Mouse (Mus musculus) thymus, postnatal 0 days (tissue): ENCODE measurements around the gene Clec16a. TPM values are rescaled to one million over a fixed set of nuclear protein-coding genes. Genes with fewer than 3 reads are reported as not detected.

Experiments used
- DNase-seq: peaks from one replicate; pipeline ENCODE4 v3.0.0-alpha.2; 2015; ENCODE audit warnings: low spot score
- polyA plus RNA-seq: library from polyadenylated mRNA; unstranded; fragments of >200 nt; fragmentation: Nextera tagmentation; extraction: Ambion mirVana; gene quantifications from 2 replicates; pipeline ENCODE4 v1.2.1, GENCODE M21; 2015

Clec16a gene
- polyA plus RNA-seq, 1 experiment from 2014 or later: 50.7 TPM

DNA sequence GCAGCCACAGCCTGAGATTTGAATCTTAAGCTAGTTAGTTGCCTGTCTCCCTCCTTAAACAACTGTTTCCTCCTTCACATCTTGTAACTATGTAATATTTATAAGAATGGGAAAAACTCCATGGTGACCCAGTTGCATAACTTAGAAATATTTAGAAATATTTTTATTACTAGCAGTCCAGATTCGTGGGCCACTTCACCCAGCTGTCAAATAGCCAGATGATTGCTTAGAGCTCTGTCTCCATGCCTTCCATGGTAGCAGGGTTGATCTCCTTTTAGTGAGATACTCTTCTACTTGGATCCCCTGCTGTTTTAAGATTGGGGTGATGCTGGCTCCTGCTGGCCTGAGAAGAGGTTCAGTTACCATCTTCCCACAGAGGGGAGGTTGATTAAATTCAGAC, 33.2 kb downstream of the Clec16a start:
- no peak for DNase-seq

DNA sequence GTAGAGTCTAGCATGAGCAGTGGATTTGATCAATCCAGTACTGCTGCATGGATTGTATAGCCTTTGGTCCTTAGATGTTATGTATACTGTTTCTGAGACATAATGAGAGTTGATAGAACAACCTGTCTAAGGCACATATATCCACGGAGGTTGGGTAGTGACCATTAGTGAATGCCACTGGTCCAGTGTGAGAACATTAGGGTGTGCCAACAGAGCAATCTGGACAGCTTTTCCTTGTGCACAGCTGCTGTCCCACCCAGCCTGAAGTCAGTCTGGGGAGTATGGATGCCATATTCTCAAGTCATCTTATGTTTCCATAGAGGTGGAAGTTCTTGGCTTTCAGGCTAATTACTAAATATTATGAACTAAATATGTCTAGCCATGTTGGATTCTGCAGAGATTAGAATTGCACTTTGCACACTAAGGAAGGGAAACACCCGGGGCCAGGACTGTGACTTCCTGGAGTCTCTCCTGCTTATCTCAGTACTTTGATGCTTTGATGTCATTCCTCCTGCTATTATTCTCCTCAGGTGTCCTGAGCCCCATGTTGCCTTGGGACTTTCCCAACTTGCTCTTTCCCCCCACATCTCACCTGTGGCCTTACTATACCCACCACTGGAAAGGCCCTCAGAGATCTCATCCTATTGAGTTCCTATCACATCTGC, 36.2 kb downstream of the Clec16a start:
- DNase-seq: no peak

DNA sequence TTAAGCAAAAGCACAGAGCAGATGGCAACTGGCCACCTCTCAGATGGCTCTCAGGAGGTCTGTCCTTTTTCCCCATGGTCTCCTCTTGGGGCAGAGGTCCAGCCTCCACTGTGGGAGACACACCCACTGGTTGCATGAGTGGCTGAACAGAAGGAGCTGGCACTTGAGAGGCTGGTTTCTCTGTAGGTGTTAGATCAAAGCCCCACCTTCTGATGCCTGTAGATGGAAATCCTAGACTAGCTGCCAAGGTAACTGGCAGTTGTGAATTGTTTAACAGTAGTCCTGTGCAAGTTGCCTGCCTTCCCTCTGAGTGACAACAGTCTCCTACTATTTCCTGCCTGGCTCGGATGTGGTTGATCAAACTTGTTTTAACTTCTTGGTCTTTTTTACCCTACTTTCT, 40.0 kb downstream of the Clec16a start:
- DNase-seq: peak; percentile 77

DNA sequence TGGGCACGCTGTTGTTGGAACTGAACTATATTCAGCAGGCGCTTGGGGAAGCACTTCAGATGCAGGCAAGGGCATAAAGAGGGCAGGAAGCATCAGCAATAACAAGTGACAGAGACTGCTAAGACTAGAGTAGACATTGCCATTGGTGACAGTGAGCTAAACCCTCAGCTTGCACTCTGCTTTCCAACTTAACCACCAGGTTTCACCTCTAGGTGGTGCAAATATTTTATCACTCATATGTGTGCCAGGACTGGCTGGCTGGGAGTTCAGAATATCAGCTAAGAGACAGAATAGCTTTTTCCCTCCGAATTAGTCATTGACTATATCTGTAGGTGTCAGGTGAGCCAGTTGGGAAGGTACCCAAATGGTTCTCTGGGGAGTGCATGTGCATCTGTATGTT, 41.4 kb downstream of the Clec16a start:
- peak; percentile 73 for DNase-seq

DNA sequence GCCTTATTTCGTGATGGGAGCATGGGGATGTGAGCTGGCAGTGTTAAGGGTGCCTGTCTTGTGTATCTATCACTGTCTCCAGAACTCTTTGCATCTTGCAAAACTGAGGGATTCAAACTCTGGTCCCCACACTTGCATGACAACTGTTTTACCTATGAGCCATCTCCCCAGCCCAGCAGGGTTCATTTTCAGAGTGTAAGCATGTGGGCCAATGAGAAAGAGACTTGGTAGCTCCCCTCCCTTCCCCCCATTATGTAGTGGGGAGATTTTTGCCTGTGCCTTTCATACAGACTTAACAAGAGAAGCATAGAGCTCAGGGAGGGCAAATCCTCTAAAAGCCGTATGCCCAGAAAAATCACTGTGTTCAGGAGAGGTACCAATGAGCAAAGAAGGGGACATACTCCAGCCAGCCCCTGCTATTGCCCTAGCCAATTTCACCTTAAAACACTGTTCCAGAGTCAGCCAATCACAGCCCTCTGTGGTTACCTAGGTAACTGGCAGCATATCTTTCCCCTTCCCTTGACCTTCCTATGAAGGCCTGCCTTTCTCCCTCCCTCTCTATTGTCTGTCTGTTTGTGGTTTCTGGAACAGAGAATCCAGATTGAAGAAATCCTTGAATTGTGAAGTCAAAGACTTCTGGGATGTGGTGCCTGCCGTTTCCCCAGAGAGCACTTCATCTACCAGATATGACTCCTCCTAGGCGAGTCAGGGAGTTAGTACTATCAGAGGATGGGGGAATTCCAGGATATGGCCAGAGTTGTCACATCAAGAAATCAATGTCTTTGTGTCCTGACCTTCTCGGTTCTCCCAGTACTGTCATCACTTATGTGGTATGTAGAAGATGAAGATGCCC, 55.0 kb downstream of the Clec16a start:
- DNase-seq: no peak

DNA sequence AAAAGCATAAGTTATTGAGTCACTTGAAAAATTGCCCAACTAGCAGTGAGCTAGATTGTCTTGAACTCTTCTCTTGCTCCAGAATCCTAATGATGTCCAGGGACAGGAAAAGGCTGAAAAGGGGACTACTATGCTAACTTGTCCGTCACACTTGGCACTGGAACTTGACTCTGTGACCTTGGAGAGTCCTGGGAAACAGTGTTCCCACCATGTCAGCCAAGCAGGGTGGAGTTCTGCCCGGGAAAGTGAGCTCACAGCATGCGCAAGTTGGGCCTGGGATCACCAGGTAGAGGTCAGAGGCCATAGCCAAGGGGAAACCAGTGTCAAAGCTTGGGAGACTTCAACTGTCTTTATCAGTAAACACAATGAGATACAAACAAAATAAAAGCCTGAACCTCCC, 62.7 kb downstream of the Clec16a start:
- no peak for DNase-seq

DNA sequence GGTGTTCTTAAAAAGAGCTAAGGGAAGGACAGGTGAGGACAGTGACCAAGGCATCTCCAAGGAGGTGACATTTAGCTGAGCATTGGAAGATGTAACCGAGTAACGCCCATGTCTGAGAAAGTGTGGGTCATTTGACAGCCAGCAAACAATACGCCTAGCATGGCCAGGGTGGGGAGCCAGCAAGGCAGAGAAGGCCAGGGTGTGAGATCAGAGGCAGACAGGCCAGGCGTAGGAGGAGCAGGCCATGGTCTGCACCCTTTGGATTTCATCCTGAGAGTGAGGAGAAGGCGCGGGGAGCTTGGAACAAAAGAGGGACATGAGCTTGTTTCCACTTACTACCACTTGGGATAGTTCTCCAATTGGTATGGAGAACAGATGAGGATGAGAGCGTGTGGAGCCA, 64.8 kb downstream of the Clec16a start:
- no peak for DNase-seq

DNA sequence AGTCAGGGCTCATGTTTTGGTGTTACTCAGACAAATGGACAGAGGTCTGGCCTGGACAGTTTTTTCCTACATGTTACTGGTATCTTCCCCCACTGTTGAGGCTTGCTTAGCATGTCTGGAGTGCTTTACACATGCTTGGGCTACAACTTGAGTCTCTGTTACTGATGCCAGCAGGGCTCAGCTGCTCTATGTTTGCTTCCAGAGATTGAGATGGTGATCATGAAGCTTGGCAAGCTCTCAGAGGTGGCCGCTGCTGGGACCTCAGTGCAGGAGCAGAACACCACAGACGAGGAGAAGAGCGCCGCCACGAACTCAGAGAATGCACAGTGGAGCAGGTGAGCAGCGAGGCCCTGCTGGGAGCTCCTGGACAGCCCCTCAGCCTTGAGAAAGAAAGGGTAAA, 65.7 kb downstream of the Clec16a start:
- DNase-seq: no peak

DNA sequence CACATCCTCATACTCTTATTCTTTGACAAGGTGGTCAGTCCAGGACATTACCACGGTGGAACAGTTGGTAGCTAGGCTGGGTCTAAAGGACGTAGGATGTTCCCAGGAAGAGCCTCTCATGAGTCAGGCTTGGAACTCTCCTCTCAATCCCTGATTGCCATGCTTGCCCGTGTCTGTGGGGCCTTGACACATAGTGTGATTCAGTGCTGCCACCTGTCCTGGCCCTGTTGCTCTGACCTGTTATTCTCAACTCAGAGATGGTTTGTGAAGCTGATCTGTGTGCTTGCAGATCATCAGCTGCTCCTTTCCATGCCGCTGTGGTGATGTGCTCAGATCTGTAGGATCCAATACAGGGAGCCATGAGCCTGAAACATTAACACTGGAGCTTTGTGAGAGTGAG, 66.2 kb downstream of the Clec16a start:
- no peak for DNase-seq

DNA sequence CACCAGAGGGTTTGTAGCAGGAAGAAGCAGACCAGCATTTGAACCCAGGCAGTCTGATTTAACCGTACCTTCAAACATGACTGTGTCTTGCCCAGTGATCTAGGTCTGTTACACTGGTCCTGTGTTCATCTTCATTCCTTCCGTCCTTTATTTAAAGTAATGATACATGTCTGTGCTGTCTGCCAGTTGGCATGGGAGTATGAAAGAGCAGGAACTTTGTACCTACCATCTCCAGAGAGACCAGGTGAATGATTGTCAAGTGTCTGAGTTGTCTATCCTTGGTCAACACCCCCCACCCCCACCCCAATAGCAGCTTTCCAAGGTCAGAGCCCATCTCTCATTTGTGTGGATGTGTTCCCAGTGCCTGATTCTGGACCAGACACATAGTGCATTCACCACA, 68.9 kb downstream of the Clec16a start:
- DNase-seq: no peak

DNA sequence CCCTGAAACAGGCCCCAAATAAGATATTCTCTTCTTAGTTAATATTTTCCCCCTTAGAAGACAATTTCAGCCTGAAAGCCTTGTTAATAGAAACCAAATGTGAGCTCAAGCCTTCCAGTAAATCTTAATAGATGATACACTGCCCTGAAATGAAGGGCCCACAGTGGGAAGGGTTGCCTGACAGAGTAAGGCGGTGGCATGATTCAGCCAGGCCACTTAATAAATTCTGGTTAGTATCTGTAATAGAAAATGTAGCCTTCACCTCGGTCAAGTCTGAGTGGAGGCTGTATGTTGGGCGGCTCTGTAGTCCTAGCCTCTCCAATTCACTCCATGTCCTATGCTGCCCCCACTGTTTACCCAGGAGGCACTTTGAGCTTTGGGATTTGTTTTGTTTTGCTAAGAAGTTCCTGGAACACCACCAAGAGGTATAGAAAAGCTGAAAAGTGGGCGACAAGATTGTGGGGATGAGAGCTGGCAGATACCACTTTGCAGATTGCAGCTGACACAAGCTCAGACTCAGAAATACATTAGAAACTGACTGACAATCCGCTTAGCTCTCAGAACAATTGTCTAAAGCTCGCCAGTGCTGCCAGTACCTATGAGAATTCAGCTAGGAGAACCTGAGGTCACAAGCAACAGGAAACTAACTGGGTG, 75.9 kb downstream of the Clec16a start:
- no peak for DNase-seq

DNA sequence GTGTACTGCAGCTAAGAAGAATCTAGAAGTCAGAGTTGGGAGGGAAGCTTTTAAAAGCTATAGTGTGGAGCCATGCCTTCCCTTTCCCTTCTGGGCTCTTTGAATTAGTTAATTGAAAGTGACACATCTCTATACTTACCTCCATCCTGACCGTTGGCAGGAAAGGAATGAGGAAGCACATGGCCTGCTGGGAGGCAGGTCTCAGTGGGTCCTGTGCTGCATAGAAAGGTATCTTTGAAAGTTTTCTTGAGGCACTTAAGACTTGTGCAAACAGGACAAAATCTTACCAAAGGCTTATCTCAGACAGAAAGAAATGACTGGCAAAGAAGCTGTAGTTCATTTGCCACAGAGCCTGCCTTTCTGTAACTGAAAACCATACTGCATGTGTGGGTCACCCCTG, 76.6 kb downstream of the Clec16a start:
- DNase-seq: no peak

DNA sequence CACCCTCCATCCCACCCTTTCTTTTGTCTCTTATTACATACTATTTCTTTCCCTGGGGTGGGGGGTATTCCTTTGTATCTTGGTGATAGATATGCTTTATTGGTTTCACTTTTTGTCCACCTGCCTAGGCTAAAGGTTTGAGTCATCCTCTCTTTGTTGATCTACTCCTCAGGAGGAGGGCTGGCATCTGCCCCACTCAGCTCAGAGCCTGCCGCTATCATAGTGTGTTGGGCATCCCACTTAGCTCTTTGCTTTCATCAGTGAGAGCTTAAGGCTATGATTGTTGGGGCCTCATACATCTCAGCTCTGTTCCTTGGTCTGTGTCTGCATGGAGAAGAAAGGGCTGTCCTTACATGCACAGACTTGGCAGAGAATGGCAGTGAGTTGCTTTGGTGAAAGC, 81.0 kb downstream of the Clec16a start:
- DNase-seq: no peak

DNA sequence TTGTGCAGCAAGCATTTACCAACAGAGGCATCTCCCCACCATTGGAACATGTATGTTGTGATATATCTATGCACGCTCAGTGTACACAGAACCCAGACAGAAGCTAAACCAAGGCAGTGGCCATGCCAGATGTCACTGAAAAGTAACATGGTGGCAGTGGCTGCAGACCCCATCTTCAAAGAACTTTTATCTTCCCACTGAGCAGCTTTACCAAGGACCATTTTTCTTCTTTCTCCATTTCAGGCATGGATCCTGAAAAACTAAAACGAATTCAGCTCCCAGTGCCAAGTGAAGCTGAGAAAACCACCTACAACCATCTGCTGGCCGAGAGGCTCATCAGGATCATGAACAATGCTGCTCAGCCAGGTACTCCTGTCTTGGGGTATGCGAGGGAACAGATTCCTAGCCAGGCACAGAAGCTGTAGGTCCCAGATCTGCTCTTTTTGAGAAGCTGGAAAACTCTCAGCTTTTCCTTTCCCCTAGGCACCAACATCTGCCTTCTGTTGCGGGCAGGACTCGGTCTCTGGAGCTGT, 82.1 kb downstream of the Clec16a start:
- DNase-seq: no peak

DNA sequence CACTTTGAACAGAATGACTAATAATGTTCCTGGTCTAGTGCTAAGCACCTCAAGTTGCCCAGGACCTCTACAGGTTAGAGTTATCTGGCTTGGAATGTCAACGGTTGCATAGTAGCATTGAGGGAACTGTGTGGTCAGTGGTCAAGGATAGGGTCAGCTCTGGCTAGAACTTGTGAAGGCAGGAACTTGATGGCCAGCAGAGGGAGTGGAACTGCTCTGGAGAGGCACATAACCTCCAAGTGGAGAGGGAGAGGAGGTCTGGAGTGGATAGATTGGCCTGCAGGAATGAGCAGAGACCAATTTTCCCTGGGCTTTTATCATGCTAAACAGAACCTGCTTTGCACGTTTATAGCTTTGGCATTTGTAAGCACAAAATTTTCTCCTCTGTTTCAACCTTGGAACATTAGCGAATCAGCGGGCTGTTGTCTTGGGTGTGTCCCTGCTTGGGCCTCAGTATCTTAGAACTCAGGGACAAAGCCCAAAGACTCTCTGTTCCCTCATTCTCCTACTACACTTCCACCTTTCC, 83.0 kb downstream of the Clec16a start:
- DNase-seq: no peak

DNA sequence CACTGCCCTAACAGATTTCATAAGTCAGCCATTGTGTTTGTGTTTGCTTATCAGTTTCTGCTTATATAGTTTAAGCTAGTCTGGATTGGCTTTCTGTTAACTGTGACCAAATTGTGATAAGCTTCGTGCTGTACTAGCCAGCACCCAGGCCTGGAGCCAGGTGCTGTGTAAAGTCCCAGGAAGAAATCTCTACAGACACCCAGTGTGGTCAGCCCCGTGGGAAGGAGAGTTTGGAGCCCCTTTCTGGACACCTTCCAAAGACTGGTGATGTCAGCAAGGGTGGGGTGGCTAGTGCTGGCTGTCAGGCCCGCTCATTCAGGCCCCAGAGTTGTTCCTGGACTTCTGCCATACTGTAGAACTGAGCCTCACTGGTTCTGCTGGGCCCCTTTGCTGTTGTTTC, 83.8 kb downstream of the Clec16a start:
- DNase-seq: no peak

DNA sequence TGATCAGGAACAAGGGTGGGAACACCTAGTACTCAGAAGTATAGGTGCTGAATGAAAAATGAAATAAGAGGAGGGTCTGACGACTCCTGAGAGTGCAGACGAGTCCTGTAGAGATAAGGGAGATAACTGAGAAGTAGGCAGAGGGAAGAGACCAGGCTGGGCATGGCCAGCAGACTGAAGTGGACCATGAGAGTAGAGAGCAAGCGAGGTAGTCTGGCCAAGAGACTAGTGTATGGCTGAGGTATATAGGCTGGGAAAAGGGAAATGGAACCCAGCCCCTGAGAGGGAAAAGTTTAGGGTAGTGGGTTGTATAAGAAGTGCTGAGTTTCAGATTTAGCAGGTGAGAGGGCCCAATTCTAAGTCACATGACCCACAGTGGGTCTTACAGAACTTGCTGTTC, 84.2 kb downstream of the Clec16a start:
- DNase-seq: no peak

DNA sequence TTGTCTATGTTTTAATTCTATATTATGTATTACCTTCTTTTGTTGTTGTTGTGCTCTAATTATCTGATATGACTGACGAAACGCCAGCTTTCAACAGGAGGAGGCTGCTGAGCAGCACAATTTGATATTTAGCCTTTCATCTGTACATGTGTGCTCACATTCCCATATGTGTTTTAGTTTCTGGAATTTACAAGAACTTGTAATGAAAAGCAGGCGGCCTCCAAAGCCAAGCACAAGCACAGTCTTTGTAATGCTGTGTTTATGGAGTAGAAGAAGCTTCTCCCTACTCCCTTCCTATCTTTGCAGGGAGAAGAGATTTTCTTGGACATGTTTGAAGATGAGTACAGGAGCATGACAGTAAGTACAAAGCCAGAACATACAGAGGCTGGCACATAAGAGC, 89.8 kb downstream of the Clec16a start:
- no peak for DNase-seq

DNA sequence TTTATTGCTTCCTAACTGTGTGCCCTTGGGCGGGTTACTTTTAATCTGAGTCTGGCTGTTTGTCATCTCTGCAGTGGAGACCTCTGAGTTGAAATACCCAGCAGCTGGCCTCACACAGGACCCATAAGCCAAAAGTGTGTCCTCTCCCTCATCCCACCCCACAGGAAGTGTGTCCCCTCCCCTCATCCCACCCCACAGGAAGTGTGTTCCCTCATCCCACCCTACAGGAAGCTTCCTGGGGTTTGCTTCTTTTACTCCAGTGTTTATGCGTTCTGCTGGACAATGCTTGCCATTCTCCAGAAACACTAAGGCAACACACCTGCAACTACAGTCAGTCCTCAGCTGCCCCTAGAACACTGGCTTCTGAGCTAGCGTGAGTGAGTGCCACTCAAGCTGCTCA, 92.8 kb downstream of the Clec16a start:
- DNase-seq: no peak

DNA sequence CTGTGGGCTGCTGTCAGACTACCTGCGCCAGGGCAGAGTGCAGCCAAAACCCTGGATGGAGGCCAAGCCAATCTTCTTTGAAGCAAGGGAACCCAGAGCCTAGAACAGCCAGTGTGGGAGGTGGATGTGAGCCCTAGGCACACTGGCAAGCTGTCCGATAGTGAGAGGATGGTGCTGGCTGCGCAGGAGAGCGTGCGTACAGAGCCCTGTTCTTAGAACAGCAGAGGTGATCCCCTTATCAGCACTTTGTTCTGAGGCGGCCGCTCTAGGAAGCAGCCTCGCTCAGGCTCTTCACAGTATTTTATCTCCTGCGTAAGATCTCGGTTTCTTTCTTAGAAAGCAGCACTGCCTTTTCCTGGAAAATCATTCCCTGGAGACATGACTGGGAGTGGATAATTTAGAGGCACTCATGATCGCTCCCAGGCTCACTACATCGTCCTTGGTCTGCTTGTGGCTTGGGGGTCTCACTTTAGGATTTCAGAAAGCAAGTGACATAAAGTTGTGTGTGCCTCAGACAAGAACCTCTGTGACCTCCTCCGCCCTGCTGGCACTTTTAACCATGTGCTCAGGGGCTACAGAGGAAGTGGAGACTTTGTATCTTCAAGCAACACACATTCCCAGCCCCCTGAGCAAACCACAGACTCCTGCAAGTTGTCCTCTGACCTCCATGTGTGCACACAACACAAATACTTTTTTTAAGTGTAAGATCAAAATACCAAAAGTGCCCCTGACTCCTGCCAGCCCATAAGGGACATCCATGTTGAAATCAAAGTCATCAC, 94.2 kb downstream of the Clec16a start:
- DNase-seq: peak; percentile 67

DNA sequence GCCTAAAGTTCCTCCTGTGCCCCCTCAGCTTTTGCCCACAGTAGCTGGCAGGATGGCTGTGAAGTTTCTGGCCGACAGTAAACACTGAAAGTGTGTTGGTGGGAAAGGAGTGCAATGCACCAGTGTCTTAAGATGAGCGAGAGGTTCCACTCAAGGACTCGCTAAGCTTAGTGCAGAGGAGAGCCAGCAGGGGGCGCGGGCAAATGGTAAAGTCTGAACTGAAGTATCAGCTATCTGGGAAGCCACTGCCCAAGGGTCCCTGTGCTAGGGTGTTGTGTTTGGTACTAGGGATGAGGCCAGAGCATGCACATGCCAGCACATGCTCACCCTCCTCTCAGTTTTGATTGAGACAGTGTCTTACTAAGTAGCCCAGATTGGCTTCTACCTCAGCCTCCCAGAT, 94.9 kb downstream of the Clec16a start:
- peak; percentile 85 for DNase-seq
